Mouse (Mus musculus): ENCODE data around the gene Slc25a39. TPM values are rescaled to one million over a fixed set of nuclear protein-coding genes. Genes with fewer than 3 reads are reported as not detected.
"Not testable (repeated sequence)": the region's sequence is repeated elsewhere in the genome, so short reads cannot be mapped to it uniquely, and the experiment has no call there.

Slc25a39 gene
- total and polyA plus RNA-seq, 3 experiments, result 183 to 325 TPM; not detected in 1

DNA sequence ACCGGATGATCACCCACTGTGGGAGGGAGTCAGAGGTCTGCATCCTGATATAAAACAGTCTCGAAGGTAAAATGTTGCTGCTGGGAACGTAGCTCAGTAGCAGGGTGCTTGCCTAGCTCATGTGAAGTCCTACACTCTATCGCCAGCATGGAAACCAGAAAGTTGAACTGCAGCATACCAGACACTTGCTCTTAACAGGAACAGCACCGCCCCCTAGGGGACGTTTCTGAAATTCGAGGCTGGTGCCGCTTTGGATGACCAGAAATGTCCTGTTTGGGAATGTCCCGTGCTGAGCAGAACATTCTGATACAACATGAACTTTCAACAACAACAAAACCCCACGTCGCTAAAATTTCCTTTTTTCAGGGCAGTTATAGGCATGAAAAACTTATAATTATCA is 4.0 kb upstream of the Slc25a39 start (continued):
- TF ChIP-seq POLR2AphosphoS5 (IDR thresholded peaks at IDR 0.05; ENCODE audit: borderline replicate concordance, low read depth, low read length) (no peak), E2F4 (IDR thresholded peaks at IDR 0.05; ENCODE audit: borderline replicate concordance, low read depth, low read length) (no peak), JUND (IDR thresholded peaks at IDR 0.05; ENCODE audit: low read depth, low read length) (no peak)

DNA sequence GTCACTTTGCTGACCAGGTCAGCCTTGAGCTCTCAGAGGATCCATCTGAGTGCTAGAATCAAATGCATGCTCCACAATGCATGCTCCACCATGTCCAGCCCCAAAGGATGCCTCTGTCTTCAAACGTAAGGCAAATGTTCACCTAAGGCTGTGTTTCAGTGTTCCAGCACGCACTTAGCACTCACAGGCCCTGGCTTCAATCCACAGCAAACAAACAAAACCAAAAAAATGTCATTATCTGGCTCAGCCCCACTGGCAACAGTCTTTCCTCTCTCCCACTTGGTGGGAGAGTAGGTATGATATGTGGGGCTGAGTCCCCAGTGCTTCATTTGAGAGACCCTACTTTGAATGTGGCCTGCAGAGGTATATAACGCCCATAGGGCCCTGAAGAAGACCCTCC is 3.3 kb upstream of the Slc25a39 start:
- Histone ChIP-seq H3K27ac (ENCODE audit: control insufficient read depth, low read depth, low read length) (peak overlapping the region; percentile 38; the same call in 1 of the 2 replicates), H3K9ac (ENCODE audit: control insufficient read depth, low read depth, low read length, poor library complexity, severe bottlenecking) (peak overlapping the region; percentile 52), H3K4me1 (ENCODE audit: control insufficient read depth in 1 of 2, insufficient read depth in 2 of 2, low read length in 2 of 2) (peaks cover 11 to 20% of the 10 kb centered on the region in 2 experiments), H3K9me3 (replicated peaks; ENCODE audit: insufficient read depth, low read length) (no peaks in the 10 kb centered on the region), H3K4me3 (ENCODE audit: control insufficient read depth in 1 of 2, insufficient read depth in 1 of 2, low read depth in 2 of 2, low read length in 2 of 2) (no peak overlapping the region), H3K79me2 (ENCODE audit: control insufficient read depth, insufficient read depth, low read length, poor library complexity) (peaks cover 18% of the 10 kb centered on the region), H3K27me3 (ENCODE audit: control insufficient read depth in 1 of 2, insufficient read depth in 2 of 2, low read length in 2 of 2) (peaks cover 0 to 11% of the 10 kb centered on the region in 2 experiments; a peak in 2 of 4 replicates), H3K36me3 (ENCODE audit: control insufficient read depth in 1 of 2, insufficient read depth in 2 of 2, low read length in 2 of 2) (peaks cover 0 to 12% of the 10 kb centered on the region in 2 experiments; a peak in 2 of 4 replicates)
- no peak for DNase-seq (ENCODE audit: low read depth, low spot score)
- TF ChIP-seq GABPA (IDR thresholded peaks at IDR 0.05; ENCODE audit: low read depth, low read length), result no peak
- no peak for TF ChIP-seq MYC (IDR thresholded peaks at IDR 0.05; ENCODE audit: low read depth, low read length)
- TF ChIP-seq KAT2A (conservative IDR thresholded peaks at IDR 0.05; ENCODE audit: low read depth, low read length), result no peak
- TF ChIP-seq TAL1 (IDR thresholded peaks at IDR 0.05; ENCODE audit: low read length), result no peak
- TF ChIP-seq ZKSCAN1 (IDR thresholded peaks at IDR 0.05; ENCODE audit: low read depth, low read length), result no peak
- no peak for TF ChIP-seq USF2 (IDR thresholded peaks at IDR 0.05; ENCODE audit: borderline replicate concordance in 1 of 2, insufficient read depth in 1 of 2, low read depth in 1 of 2, low read length in 2 of 2)
- TF ChIP-seq UBTF (IDR thresholded peaks at IDR 0.05; ENCODE audit: borderline replicate concordance, insufficient read depth, low read depth, low read length), result no peak
- no peak for TF ChIP-seq ETS1 (IDR thresholded peaks at IDR 0.05; ENCODE audit: low read depth, low read length)
- no peak for TF ChIP-seq MYB (IDR thresholded peaks at IDR 0.05; ENCODE audit: low read depth, low read length)
- no peak for TF ChIP-seq MXI1 (IDR thresholded peaks at IDR 0.05; ENCODE audit: low read depth, low read length)
- no peak for TF ChIP-seq CHD1 (IDR thresholded peaks at IDR 0.05; ENCODE audit: low read depth, low read length)

DNA sequence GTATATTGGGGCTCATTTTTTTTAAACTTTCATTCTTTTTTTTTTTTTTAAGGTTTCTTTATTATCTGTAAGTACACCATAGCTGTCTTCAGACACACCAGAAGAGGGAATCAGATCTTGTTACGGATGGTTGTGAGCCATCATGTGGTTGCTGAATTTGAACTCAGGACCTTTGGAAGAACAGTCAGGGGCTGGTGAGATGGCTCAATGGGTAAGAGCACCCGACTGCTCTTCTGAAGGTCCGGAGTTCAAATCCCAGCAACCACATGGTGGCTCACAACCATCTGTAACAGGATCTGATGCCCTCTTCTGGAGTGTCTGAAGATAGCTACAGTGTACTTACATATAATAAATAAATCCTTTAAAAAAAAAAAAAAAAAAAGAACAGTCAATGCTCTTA is 2.6 kb upstream of the Slc25a39 start:
- TF ChIP-seq TBP (IDR thresholded peaks at IDR 0.05; ENCODE audit: low read depth, low read length), result 0 out of 2 replicates have a peak, but pooled peaks have one; percentile 26
- peak; percentile 65; the same call in 1 of the 2 replicates for TF ChIP-seq ZNF384 (IDR thresholded peaks at IDR 0.05; ENCODE audit: low read depth, low read length)
- not testable (repeated sequence) for DNase-seq (ENCODE audit: low read depth, low spot score); H3K27me3 ChIP-seq (ENCODE audit: control insufficient read depth in 1 of 2, insufficient read depth in 2 of 2, low read length in 2 of 2); H3K27ac ChIP-seq (ENCODE audit: control insufficient read depth, low read depth, low read length); H3K9me3 ChIP-seq (replicated peaks; ENCODE audit: insufficient read depth, low read length); H3K4me3 ChIP-seq (ENCODE audit: control insufficient read depth in 1 of 2, insufficient read depth in 1 of 2, low read depth in 2 of 2, low read length in 2 of 2); H3K9ac ChIP-seq (ENCODE audit: control insufficient read depth, low read depth, low read length, poor library complexity, severe bottlenecking)
- Histone ChIP-seq H3K79me2 (ENCODE audit: control insufficient read depth, insufficient read depth, low read length, poor library complexity) (peaks cover 19% of the 10 kb centered on the region), H3K36me3 (ENCODE audit: control insufficient read depth in 1 of 2, insufficient read depth in 2 of 2, low read length in 2 of 2) (peaks cover 0 to 14% of the 10 kb centered on the region in 2 experiments; a peak in 2 of 4 replicates), H3K4me1 (ENCODE audit: control insufficient read depth in 1 of 2, insufficient read depth in 2 of 2, low read length in 2 of 2) (peaks cover 11 to 22% of the 10 kb centered on the region in 2 experiments)

Measured in MEL (cell line).